Mouse (Mus musculus): ENCODE data around the gene Nr2c2.

Nr2c2 gene

GRCm38 (mm10) chr6:92091767-92092489 lies 738 bp downstream of the Nr2c2 start:
- no peak; the same call in 1 of the 2 replicates for TF ChIP-seq GATA4 (IDR thresholded peaks at IDR 0.05; ENCODE audit: insufficient replicate concordance, low read length)

GRCm38 (mm10) chr6:92092737-92093136 lies 1.5 kb downstream of the Nr2c2 start:
- no peak for TF ChIP-seq GATA4 (IDR thresholded peaks at IDR 0.05; ENCODE audit: insufficient replicate concordance, low read length)

GRCm38 (mm10) chr6:92093869-92094268 lies 2.7 kb downstream of the Nr2c2 start:
- no peak for TF ChIP-seq GATA4 (IDR thresholded peaks at IDR 0.05; ENCODE audit: insufficient replicate concordance, low read length)

GRCm38 (mm10) chr6:92100679-92101360 lies 9.6 kb downstream of the Nr2c2 start:
- TF ChIP-seq GATA4 (IDR thresholded peaks at IDR 0.05; ENCODE audit: insufficient replicate concordance, low read length) = no peak

GRCm38 (mm10) chr6:92124547-92124946 lies 33.4 kb downstream of the Nr2c2 start:
- TF ChIP-seq GATA4 (IDR thresholded peaks at IDR 0.05; ENCODE audit: insufficient replicate concordance, low read length) = no peak

GRCm38 (mm10) chr6:92126861-92127468 lies 35.8 kb downstream of the Nr2c2 start:
- no peak for TF ChIP-seq GATA4 (IDR thresholded peaks at IDR 0.05; ENCODE audit: insufficient replicate concordance, low read length)

GRCm38 (mm10) chr6:92131456-92131855 lies 40.3 kb downstream of the Nr2c2 start:
- TF ChIP-seq GATA4 (IDR thresholded peaks at IDR 0.05; ENCODE audit: insufficient replicate concordance, low read length) = no peak

GRCm38 (mm10) chr6:92132021-92132911 lies 41.1 kb downstream of the Nr2c2 start:
- TF ChIP-seq GATA4 (IDR thresholded peaks at IDR 0.05; ENCODE audit: insufficient replicate concordance, low read length) = no peak

GRCm38 (mm10) chr6:92133617-92134016 lies 42.4 kb downstream of the Nr2c2 start:
- TF ChIP-seq GATA4 (IDR thresholded peaks at IDR 0.05; ENCODE audit: insufficient replicate concordance, low read length) = no peak

- no peak for TF ChIP-seq GATA4 (IDR thresholded peaks at IDR 0.05; ENCODE audit: insufficient replicate concordance, low read length)
Observed at GRCm38 (mm10) chr6:92136356-92136755, 45.2 kb downstream of the Nr2c2 start.

GRCm38 (mm10) chr6:92145881-92146280 lies 54.7 kb downstream of the Nr2c2 start:
- TF ChIP-seq GATA4 (IDR thresholded peaks at IDR 0.05; ENCODE audit: insufficient replicate concordance, low read length) = no peak

- no peak for TF ChIP-seq GATA4 (IDR thresholded peaks at IDR 0.05; ENCODE audit: insufficient replicate concordance, low read length)
Observed at GRCm38 (mm10) chr6:92153774-92154173, 62.6 kb downstream of the Nr2c2 start.

- no peak for TF ChIP-seq GATA4 (IDR thresholded peaks at IDR 0.05; ENCODE audit: insufficient replicate concordance, low read length)
Observed at GRCm38 (mm10) chr6:92158801-92159200, 67.6 kb downstream of the Nr2c2 start.

GRCm38 (mm10) chr6:92162724-92163123 lies 71.5 kb downstream of the Nr2c2 start:
- no peak for TF ChIP-seq GATA4 (IDR thresholded peaks at IDR 0.05; ENCODE audit: insufficient replicate concordance, low read length)

- TF ChIP-seq GATA4 (IDR thresholded peaks at IDR 0.05; ENCODE audit: insufficient replicate concordance, low read length) = no peak
Observed at GRCm38 (mm10) chr6:92176450-92176849, 85.3 kb downstream of the Nr2c2 start.
